Mouse (Mus musculus): ENCODE measurements at regions not wholly inside any gene's neighbourhood (a gene's known extent, or its start where the extent isn't known, plus 50 kb on each side); places are given as distances from the start of the nearest gene placed in this dataset.
"Not testable (repeated sequence)": the region's sequence is repeated elsewhere in the genome, so short reads cannot be mapped to it uniquely, and the experiment has no call there.

DNA sequence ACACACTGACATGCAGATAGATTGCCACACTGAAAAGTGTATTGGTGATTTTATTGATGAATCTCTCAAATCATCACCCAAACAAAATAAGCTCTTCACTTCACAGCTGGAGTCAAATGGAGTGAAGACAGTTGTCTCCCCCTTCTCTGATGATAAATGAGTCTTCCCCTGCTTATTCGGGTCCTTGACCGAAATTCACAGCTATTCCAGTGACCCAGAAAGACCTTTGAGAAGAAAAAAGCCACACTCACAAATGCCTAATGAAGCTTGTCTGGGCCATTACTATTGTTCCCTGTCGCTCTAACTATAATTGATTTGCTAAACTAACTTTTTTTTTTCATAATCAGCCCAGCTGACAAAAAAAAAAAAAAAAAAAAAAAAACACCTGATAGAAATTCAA, 154.8 kb downstream of the Mat2b start:
- Histone ChIP-seq H3K4me3 (replicated peaks; ENCODE audit: extremely low read depth, low read depth, low read length) (no peak overlapping the region), H3K4me1 (ENCODE audit: control insufficient read depth, insufficient read depth, low read length) (no peaks in the 10 kb centered on the region)
- TF ChIP-seq CTCF (IDR thresholded peaks at IDR 0.05; ENCODE audit: insufficient read depth, low read length), result no peak
- TF ChIP-seq POLR2A (IDR thresholded peaks at IDR 0.05; ENCODE audit: borderline replicate concordance, extremely low read depth, low read depth, low read length), result no peak
- DNase-seq, result no peak
- 36% methylated on average over 3 of the region's 3 CpGs for WGBS

DNA sequence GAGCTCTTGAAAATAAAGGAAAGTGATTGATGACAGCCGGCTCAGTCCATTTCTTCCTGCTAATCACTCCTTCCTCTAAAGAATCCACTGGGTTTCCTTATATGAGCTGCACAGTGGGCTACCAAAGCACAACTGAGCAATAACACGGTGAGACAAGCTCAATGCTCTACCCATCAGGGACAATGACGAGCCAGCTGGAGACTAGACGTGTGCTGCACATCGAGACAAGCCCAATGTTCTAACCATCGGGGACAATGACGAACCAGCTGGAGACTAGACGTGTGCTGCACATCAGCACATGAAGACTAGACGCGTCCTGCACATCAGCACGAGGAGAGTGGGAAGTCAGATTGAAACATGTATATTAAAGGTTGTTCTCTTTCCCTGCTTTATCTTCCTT, 155.2 kb downstream of the Mat2b start:
- WGBS, result 77% methylated on average over 11 of the region's 11 CpGs
- TF ChIP-seq POLR2A (IDR thresholded peaks at IDR 0.05; ENCODE audit: borderline replicate concordance, extremely low read depth, low read depth, low read length), result no peak
- TF ChIP-seq CTCF (IDR thresholded peaks at IDR 0.05; ENCODE audit: insufficient read depth, low read length), result no peak
- Histone ChIP-seq H3K4me3 (replicated peaks; ENCODE audit: extremely low read depth, low read depth, low read length) (no peak overlapping the region), H3K4me1 (ENCODE audit: control insufficient read depth, insufficient read depth, low read length) (no peaks in the 10 kb centered on the region)
- no peak for DNase-seq

DNA sequence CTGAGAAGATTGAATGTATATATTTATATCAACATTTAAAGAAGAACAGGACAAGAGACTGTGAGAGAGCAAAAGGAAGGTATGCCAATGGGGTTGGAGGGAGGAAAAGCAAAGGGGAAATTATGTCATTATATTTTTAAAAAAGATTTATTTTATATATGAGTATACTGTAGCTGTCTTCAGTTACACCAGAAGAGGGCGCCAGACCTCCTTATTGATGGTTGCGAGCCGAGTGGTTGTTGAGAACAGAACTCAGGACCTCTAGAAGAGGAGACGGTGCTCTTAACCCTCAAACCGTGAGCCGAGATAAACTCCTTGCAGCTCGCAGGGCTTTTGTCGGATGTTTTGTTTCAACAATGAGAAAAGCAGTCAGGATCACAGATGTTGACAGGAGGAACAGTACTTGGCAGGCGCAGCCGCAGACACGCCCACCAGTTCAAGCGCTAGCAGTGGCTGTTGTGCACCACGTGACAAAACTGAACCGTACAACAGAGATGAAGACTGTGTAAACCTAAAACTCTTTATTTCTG, 158.7 kb downstream of the Mat2b start:
- no peaks in the 10 kb centered on the region for H3K4me1 ChIP-seq (ENCODE audit: control insufficient read depth, insufficient read depth, low read length)
- TF ChIP-seq POLR2A (IDR thresholded peaks at IDR 0.05; ENCODE audit: borderline replicate concordance, extremely low read depth, low read depth, low read length), result no peak
- TF ChIP-seq CTCF (IDR thresholded peaks at IDR 0.05; ENCODE audit: insufficient read depth, low read length), result no peak
- H3K4me3 ChIP-seq (replicated peaks; ENCODE audit: extremely low read depth, low read depth, low read length), result no peak overlapping the region
- 81% methylated on average over 14 of the region's 14 CpGs for WGBS
- DNase-seq, result no peak

DNA sequence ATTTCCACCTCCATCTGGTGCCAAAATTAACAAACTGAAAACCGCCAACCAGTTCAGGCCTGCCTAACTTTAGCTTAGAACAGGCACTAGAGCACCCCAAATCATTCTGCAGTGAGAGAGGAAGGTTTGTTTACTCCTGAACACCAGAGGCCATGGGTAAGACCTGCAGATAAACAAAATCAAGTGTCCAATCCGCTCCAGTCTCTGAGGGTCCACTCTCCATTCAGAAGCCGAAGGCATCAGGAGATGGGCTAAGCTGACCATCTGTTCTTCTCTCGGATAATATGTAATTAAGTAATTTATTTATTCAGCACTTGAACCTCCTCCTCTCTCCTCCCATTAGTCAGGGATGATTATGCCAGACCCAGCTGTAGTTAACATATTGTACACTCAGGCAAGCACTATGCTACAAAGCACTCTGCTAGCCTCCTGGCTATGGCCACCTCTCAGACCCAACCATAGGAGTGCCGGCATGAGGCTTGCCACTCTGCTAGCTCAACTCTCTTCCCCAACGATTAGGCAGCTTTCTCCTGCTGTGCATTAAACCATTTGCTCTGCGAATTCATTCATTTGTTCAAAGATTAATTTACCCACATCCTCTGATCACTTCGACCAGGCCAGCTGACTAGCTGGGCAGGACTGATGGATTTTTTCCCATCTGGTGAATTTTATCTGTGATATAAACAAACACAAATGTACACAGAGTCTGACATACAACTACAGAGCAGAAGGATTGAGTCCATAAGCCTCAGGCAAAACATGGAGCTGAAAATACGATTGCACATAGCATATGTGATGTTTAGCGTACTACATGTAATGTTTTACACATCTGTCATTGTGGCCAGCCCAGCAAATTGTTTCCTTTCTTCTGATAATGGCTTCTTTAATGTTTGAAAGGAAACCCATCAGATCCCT, 184.4 kb downstream of the Mat2b start:
- H3K4me3 ChIP-seq (replicated peaks; ENCODE audit: extremely low read depth, low read depth, low read length), result no peak overlapping the region
- 64% methylated on average over 10 of the region's 10 CpGs for WGBS
- DNase-seq, result no peak
- no peak for TF ChIP-seq POLR2A (IDR thresholded peaks at IDR 0.05; ENCODE audit: borderline replicate concordance, extremely low read depth, low read depth, low read length)
- TF ChIP-seq CTCF (IDR thresholded peaks at IDR 0.05; ENCODE audit: insufficient read depth, low read length), result no peak
- no peaks in the 10 kb centered on the region for H3K4me1 ChIP-seq (ENCODE audit: control insufficient read depth, insufficient read depth, low read length)

DNA sequence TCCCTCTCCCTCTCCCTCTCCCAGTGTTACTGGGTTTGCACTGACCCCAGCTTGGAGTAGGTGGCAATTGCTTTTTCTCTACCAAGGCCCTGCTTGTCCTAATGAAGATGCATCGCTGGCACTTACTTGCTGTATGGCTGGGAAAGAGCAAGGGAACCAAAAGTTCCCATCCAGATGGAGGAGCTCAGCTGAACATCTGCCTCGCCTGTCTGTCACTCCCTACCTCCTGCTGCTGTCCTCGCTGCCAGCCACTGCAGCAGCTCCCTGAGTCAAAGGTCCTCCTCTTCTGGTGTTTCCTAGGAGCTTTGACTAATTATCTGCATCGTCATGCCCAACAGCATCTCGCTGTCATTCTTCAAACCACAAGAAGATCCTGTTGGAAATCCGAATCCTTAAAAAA, 203.4 kb downstream of the Mat2b start:
- WGBS, result 17% methylated on average over 6 of the region's 6 CpGs
- TF ChIP-seq POLR2A (IDR thresholded peaks at IDR 0.05; ENCODE audit: borderline replicate concordance, extremely low read depth, low read depth, low read length) (no peak), CTCF (IDR thresholded peaks at IDR 0.05; ENCODE audit: insufficient read depth, low read length) (no peak)
- no peak for DNase-seq

DNA sequence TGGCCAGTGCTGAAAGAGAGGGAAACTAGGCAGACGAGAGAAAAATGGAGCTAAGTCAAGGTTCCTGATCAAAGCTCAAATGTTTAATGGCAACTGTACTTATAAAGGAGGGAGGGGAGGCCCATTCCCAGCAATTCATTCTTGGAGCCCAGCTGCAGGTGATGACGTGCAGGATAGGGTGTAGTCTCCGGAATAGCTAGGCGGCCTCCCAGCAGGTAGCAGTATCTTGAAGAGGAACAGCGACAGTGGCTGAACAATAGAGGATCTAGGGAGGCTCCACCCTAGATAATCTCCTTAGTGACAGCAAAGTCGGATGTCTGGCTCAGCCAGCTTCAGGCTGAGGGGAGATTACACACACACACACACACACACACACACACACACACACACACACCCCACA, 216.8 kb downstream of the Mat2b start:
- H3K4me3 ChIP-seq (replicated peaks; ENCODE audit: extremely low read depth, low read depth, low read length); H3K4me1 ChIP-seq (ENCODE audit: control insufficient read depth, insufficient read depth, low read length); DNase-seq: not testable (repeated sequence)
- 41% methylated on average over 6 of the region's 6 CpGs for WGBS

More for the DNA sequence above, 203.4 kb downstream of the Mat2b start:
- H3K4me1 ChIP-seq (ENCODE audit: control insufficient read depth, insufficient read depth, low read length), result no peaks in the 10 kb centered on the region
- H3K4me3 ChIP-seq (replicated peaks; ENCODE audit: extremely low read depth, low read depth, low read length), result no peak overlapping the region

DNA sequence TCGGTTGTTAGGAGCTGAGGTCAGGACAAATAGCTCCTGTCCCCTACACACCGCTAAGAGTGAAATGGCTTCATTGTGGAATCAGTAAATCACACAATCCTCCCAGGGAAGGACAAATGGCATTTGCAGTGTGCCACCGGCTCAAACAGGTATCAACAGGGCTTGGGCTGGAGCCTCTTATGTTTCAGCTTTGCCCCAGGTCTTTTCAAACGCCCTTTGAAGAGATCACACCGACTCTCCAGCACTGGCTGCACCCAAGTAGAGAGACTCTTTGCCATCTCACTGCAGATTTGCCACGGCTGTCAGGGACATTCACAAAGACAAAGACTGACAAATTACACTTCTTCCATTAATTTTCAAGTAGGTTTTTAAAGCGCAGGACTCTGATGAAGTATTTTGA, 217.7 kb downstream of the Mat2b start:
- H3K4me3 ChIP-seq (replicated peaks; ENCODE audit: extremely low read depth, low read depth, low read length), result no peak overlapping the region
- TF ChIP-seq CTCF (IDR thresholded peaks at IDR 0.05; ENCODE audit: insufficient read depth, low read length) (no peak), POLR2A (IDR thresholded peaks at IDR 0.05; ENCODE audit: borderline replicate concordance, extremely low read depth, low read depth, low read length) (no peak)
- WGBS, result 39% methylated on average over 7 of the region's 7 CpGs
- no peak for DNase-seq
- no peaks in the 10 kb centered on the region for H3K4me1 ChIP-seq (ENCODE audit: control insufficient read depth, insufficient read depth, low read length)

DNA sequence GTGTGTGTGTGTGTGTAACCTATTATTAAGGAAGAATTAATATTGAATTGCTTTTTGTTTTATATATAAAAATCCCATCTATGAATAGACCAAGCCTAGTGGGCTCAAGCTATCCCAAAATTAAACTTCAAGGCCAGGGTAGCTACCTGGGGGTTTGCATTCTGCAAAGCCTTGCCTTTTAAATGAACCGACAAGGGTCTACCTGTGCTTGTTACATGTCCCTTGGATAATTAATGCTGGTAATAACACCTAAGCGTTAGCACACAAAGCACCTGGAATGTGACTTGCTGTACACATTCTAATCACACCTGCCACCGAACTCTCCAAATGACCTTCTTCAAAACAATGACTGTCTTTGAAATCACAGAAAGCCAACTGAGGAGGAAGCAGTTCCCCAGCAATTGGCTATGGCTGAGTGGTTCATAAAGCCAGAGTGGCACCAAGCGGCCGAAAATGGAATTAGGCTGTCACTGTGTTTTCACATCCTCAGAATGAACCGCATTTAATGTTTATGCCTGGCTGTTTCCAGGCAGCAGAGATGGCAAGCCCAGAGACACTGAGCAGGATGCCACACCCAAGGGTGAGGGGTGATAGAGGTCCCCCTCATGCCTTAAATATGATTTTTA, 225.8 kb downstream of the Mat2b start:
- no peak for DNase-seq
- no peak for TF ChIP-seq POLR2A (IDR thresholded peaks at IDR 0.05; ENCODE audit: borderline replicate concordance, extremely low read depth, low read depth, low read length)
- TF ChIP-seq CTCF (IDR thresholded peaks at IDR 0.05; ENCODE audit: insufficient read depth, low read length), result no peak
- 26% methylated on average over 6 of the region's 6 CpGs for WGBS
- no peak overlapping the region for H3K4me3 ChIP-seq (replicated peaks; ENCODE audit: extremely low read depth, low read depth, low read length)
- H3K4me1 ChIP-seq (ENCODE audit: control insufficient read depth, insufficient read depth, low read length), result no peaks in the 10 kb centered on the region

DNA sequence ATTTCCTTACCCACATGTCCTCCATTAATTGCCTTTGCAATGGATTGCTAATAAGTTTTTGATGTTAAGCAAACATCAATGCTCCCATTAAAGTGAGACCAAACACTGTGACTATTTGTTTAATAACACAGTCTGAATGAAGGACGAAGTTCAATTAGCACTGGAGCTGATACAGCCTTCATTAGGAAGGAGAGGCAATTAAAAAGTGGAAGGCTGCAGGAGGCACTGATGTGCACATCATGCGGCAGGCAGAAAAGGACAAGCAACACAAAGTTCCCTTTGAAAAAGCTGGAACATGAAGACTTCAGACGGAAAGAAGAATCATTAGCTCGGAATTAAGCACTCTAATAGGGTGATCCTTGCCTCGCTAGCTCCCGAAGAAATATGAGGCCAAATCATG, 238.4 kb downstream of the Mat2b start:
- H3K4me1 ChIP-seq (ENCODE audit: control insufficient read depth, insufficient read depth, low read length), result no peaks in the 10 kb centered on the region
- no peak for DNase-seq
- TF ChIP-seq CTCF (IDR thresholded peaks at IDR 0.05; ENCODE audit: insufficient read depth, low read length), result no peak
- TF ChIP-seq POLR2A (IDR thresholded peaks at IDR 0.05; ENCODE audit: borderline replicate concordance, extremely low read depth, low read depth, low read length), result no peak
- WGBS, result 69% methylated on average over 6 of the region's 6 CpGs
- no peak overlapping the region for H3K4me3 ChIP-seq (replicated peaks; ENCODE audit: extremely low read depth, low read depth, low read length)

DNA sequence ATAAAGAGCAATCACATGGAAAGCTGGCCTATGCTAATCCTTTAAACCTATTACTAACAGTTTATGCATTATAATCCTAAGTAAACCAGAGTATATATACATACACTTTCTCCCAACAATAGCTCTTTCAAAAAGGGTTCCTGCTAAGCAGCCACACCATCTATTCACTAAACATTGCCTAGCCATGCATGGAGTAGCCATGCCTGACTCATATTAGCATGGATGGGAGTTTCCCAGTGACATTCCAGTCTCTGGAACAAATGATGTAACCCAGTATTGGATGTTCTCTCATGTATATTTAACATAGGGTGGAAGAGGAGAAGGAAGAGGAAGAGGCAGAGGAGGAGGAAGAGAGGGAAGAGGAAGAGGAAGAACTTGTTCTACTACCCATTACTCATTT, 240.0 kb downstream of the Mat2b start:
- not testable (repeated sequence) for DNase-seq; H3K4me3 ChIP-seq (replicated peaks; ENCODE audit: extremely low read depth, low read depth, low read length); H3K4me1 ChIP-seq (ENCODE audit: control insufficient read depth, insufficient read depth, low read length)

Measured in lung, adult 2 months (tissue).